Mouse (Mus musculus): ENCODE results near the gene Serpinb5. TPM values are rescaled to one million over a fixed set of nuclear protein-coding genes. Genes with fewer than 3 reads are reported as not detected.
"Not testable (repeated sequence)": the region's sequence is repeated elsewhere in the genome, so short reads cannot be mapped to it uniquely, and the experiment has no call there.

Serpinb5 gene
- polyA plus RNA-seq, 1 experiment from 2014 or later = not detected

- Histone ChIP-seq H3K9me3 (replicated peaks) (no peaks in the 10 kb centered on the region), H3K9ac (no peak overlapping the region), H3K36me3 (replicated peaks) (no peaks in the 10 kb centered on the region), H3K4me2 (no peak overlapping the region), H3K27ac (replicated peaks) (no peak overlapping the region), H3K4me3 (replicated peaks) (no peak overlapping the region), H3K27me3 (no peaks in the 10 kb centered on the region), H3K4me1 (replicated peaks) (no peaks in the 10 kb centered on the region)
- no peak for ATAC-seq (ENCODE audit: insufficient read depth)
- WGBS (ENCODE audit: insufficient replicate concordance) = 34% methylated on average over 3 of the region's 3 CpGs
Measured at GRCm38 (mm10) chr1:106876147-106876546, 15.2 kb downstream of the Serpinb5 start.

- WGBS (ENCODE audit: insufficient replicate concordance) = 43% methylated on average over 4 of the region's 4 CpGs
- Histone ChIP-seq H3K4me1 (replicated peaks) (no peaks in the 10 kb centered on the region), H3K9me3 (replicated peaks) (no peaks in the 10 kb centered on the region), H3K4me3 (replicated peaks) (no peak overlapping the region), H3K9ac (no peak overlapping the region), H3K4me2 (no peak overlapping the region), H3K27ac (replicated peaks) (no peak overlapping the region), H3K27me3 (no peaks in the 10 kb centered on the region), H3K36me3 (replicated peaks) (no peaks in the 10 kb centered on the region)
- no peak for ATAC-seq (ENCODE audit: insufficient read depth)
Measured at GRCm38 (mm10) chr1:106882723-106883122, 21.8 kb downstream of the Serpinb5 start.

GRCm38 (mm10) chr1:106883369-106883768 lies 22.4 kb downstream of the Serpinb5 start:
- H3K27me3 ChIP-seq = no peaks in the 10 kb centered on the region
- H3K9me3 ChIP-seq (replicated peaks) = no peaks in the 10 kb centered on the region
- no peak overlapping the region for H3K4me3 ChIP-seq (replicated peaks)
- H3K36me3 ChIP-seq (replicated peaks) = no peaks in the 10 kb centered on the region
- no peak overlapping the region for H3K27ac ChIP-seq (replicated peaks)
- no peak overlapping the region for H3K4me2 ChIP-seq
- WGBS (ENCODE audit: insufficient replicate concordance) = 34% methylated on average over 5 of the region's 5 CpGs
- H3K4me1 ChIP-seq (replicated peaks) = no peaks in the 10 kb centered on the region
- no peak overlapping the region for H3K9ac ChIP-seq
- no peak for ATAC-seq (ENCODE audit: insufficient read depth)

- Histone ChIP-seq H3K4me1 (replicated peaks) (no peaks in the 10 kb centered on the region), H3K4me2 (no peak overlapping the region), H3K36me3 (replicated peaks) (no peaks in the 10 kb centered on the region), H3K27ac (replicated peaks) (no peak overlapping the region), H3K9ac (no peak overlapping the region), H3K27me3 (no peaks in the 10 kb centered on the region), H3K4me3 (replicated peaks) (no peak overlapping the region), H3K9me3 (replicated peaks) (no peaks in the 10 kb centered on the region)
- ATAC-seq (ENCODE audit: insufficient read depth) = no peak
- WGBS (ENCODE audit: insufficient replicate concordance) = 4% methylated on average over 2 of the region's 2 CpGs
Measured at GRCm38 (mm10) chr1:106883812-106884211, 22.8 kb downstream of the Serpinb5 start.

- H3K4me3 ChIP-seq (replicated peaks); H3K27me3 ChIP-seq; H3K27ac ChIP-seq (replicated peaks); ATAC-seq (ENCODE audit: insufficient read depth); H3K4me2 ChIP-seq; H3K36me3 ChIP-seq (replicated peaks); H3K9me3 ChIP-seq (replicated peaks); H3K4me1 ChIP-seq (replicated peaks); H3K9ac ChIP-seq: not testable (repeated sequence)
Measured at GRCm38 (mm10) chr1:106895142-106895541, 34.2 kb downstream of the Serpinb5 start.

GRCm38 (mm10) chr1:106901406-106901805 lies 40.4 kb downstream of the Serpinb5 start:
- 18% methylated on average over 4 of the region's 4 CpGs for WGBS (ENCODE audit: insufficient replicate concordance)
- Histone ChIP-seq H3K27ac (replicated peaks) (no peak overlapping the region), H3K4me1 (replicated peaks) (no peaks in the 10 kb centered on the region), H3K9ac (no peak overlapping the region), H3K9me3 (replicated peaks) (no peaks in the 10 kb centered on the region), H3K27me3 (no peaks in the 10 kb centered on the region), H3K4me2 (no peak overlapping the region), H3K4me3 (replicated peaks) (no peak overlapping the region), H3K36me3 (replicated peaks) (no peaks in the 10 kb centered on the region)
- no peak for ATAC-seq (ENCODE audit: insufficient read depth)

GRCm38 (mm10) chr1:106931954-106932353 lies 71.0 kb downstream of the Serpinb5 start:
- no peaks in the 10 kb centered on the region for H3K27me3 ChIP-seq

More at GRCm38 (mm10) chr1:106931954-106932353, 71.0 kb downstream of the Serpinb5 start:
- H3K27ac ChIP-seq (replicated peaks) = no peak overlapping the region
- H3K36me3 ChIP-seq (replicated peaks) = no peaks in the 10 kb centered on the region
- no peaks in the 10 kb centered on the region for H3K9me3 ChIP-seq (replicated peaks)
- H3K4me1 ChIP-seq (replicated peaks) = no peaks in the 10 kb centered on the region
- WGBS (ENCODE audit: insufficient replicate concordance) = 19% methylated on average over 4 of the region's 4 CpGs
- H3K9ac ChIP-seq = no peak overlapping the region
- no peak overlapping the region for H3K4me2 ChIP-seq
- no peak for ATAC-seq (ENCODE audit: insufficient read depth)
- no peak overlapping the region for H3K4me3 ChIP-seq (replicated peaks)

Other genes starting within 250 kb of the Serpinb5 start
- gene Bcl2, start 146.9 kb upstream of the Serpinb5 start, polyA plus RNA-seq (2015; fragmentation: Nextera tagmentation; extraction: Ambion mirVana) = 0.84 TPM in 2 replicates
- 3.0 and 3.7 TPM in 2 replicates for gene Kdsr, start 101.4 kb upstream of the Serpinb5 start, polyA plus RNA-seq (2015; fragmentation: Nextera tagmentation; extraction: Ambion mirVana)
- 18.3 and 21.3 TPM in 2 replicates for gene Vps4b, start 64.4 kb upstream of the Serpinb5 start, polyA plus RNA-seq (2015; fragmentation: Nextera tagmentation; extraction: Ambion mirVana)
- gene Serpinb12, start 73.3 kb downstream of the Serpinb5 start, polyA plus RNA-seq (2015; fragmentation: Nextera tagmentation; extraction: Ambion mirVana) = 0.07 TPM in 1 of 2 replicates, not detected in the other
- not detected in 2 replicates for gene Serpinb13, start 119.8 kb downstream of the Serpinb5 start, polyA plus RNA-seq (2015; fragmentation: Nextera tagmentation; extraction: Ambion mirVana)
- not detected in 2 replicates for gene Serpinb3a, start 191.1 kb downstream of the Serpinb5 start, polyA plus RNA-seq (2015; fragmentation: Nextera tagmentation; extraction: Ambion mirVana)
- gene Serpinb3d, start 222.3 kb downstream of the Serpinb5 start, polyA plus RNA-seq (2015; fragmentation: Nextera tagmentation; extraction: Ambion mirVana) = not detected in 2 replicates

Data from liver, embryonic 15.5 days (tissue).